Mouse (Mus musculus) brain, embryonic 14.5 days (tissue): ENCODE data around the gene Atn1. TPM values are rescaled to one million over a fixed set of nuclear protein-coding genes. Genes with fewer than 3 reads are reported as not detected.
A peak's percentile ranks its signal among the peaks of the same experiment; 100 is the strongest.

Experiments used
- DNase-seq: peaks from one replicate; pipeline ENCODE4 v3.0.0-alpha.2; 2011; ENCODE audit warnings: low read depth
- CTCF ChIP-seq: fragments of 200-500 bp; IDR thresholded peaks from 2 replicates; pipeline ENCODE4 v1.5.1; 2012; ENCODE audit warnings: inconsistent platforms, mild to moderate bottlenecking, moderate library complexity, borderline replicate concordance; ENCODE audit not compliant: insufficient read depth, insufficient read length; ENCODE audit errors: extremely low read depth
- POLR2A ChIP-seq: fragments of 200-500 bp; IDR thresholded peaks from 2 replicates; pipeline ENCODE4 v1.6.1; 2012; ENCODE audit warnings: mild to moderate bottlenecking, inconsistent platforms, borderline replicate concordance; ENCODE audit not compliant: poor library complexity, insufficient read depth, insufficient read length, severe bottlenecking; ENCODE audit errors: extremely low read depth
- polyA plus RNA-seq: library from polyadenylated mRNA; depleted of rRNA; stranded (reverse); fragments of >200 nt; gene quantifications from 2 replicates; pipeline ENCODE4 v1.2.3, GENCODE M21; 2012

Gene Atn1
- polyA plus RNA-seq, 1 experiment = 136 TPM

GRCm38 (mm10) chr6:124782436-124782835 is 26.1 kb upstream of the Atn1 start:
- peak; percentile 43 for DNase-seq
- TF ChIP-seq POLR2A (no peak), CTCF (no peak)

- no peak for DNase-seq
- no peak for TF ChIP-seq POLR2A
Observed at GRCm38 (mm10) chr6:124780917-124781316, 24.6 kb upstream of the Atn1 start.

- DNase-seq = no peak
- TF ChIP-seq CTCF = 0 out of 2 replicates have a peak, but pooled peaks have one; percentile 11
- no peak for TF ChIP-seq POLR2A
Observed at GRCm38 (mm10) chr6:124779984-124780416, 23.7 kb upstream of the Atn1 start.

- TF ChIP-seq POLR2A (no peak), CTCF (no peak)
- DNase-seq = peak; percentile 81
Observed at GRCm38 (mm10) chr6:124779222-124779983, 23.1 kb upstream of the Atn1 start, which contains the start of gene Lrrc23. TSS of gene Lrrc23 (minus strand) at chr6:124779727.

- no peak for DNase-seq
- no peak for TF ChIP-seq POLR2A
- TF ChIP-seq CTCF = no peak
Observed at GRCm38 (mm10) chr6:124770511-124770910, 14.2 kb upstream of the Atn1 start.

GRCm38 (mm10) chr6:124770013-124770412 is 13.7 kb upstream of the Atn1 start:
- no peak for TF ChIP-seq CTCF
- TF ChIP-seq POLR2A = no peak
- no peak for DNase-seq

GRCm38 (mm10) chr6:124769101-124769765 is 12.9 kb upstream of the Atn1 start, which contains the start of gene Eno2:
TSS of gene Eno2 (minus strand) at chr6:124769673.
- TF ChIP-seq POLR2A (peak; percentile 22; the same call in 1 of the 2 replicates), CTCF (no peak)
- peak; percentile 88 for DNase-seq

GRCm38 (mm10) chr6:124768704-124769044 is 12.3 kb upstream of the Atn1 start:
- DNase-seq = no peak
- TF ChIP-seq POLR2A (no peak), CTCF (no peak)

- peak; percentile 45 for DNase-seq
- TF ChIP-seq CTCF (no peak), POLR2A (no peak)
Observed at GRCm38 (mm10) chr6:124767920-124768703, 11.8 kb upstream of the Atn1 start.

GRCm38 (mm10) chr6:124767536-124767919 is 11.2 kb upstream of the Atn1 start:
- TF ChIP-seq CTCF (no peak), POLR2A (no peak)
- DNase-seq = no peak

GRCm38 (mm10) chr6:124765951-124766350 is 9.6 kb upstream of the Atn1 start:
- DNase-seq = no peak
- TF ChIP-seq POLR2A (no peak), CTCF (no peak)

- peak; percentile 88 for DNase-seq
- TF ChIP-seq POLR2A (no peak), CTCF (peak; percentile 92)
Observed at GRCm38 (mm10) chr6:124759259-124759658, 2.9 kb upstream of the Atn1 start.
